Mouse (Mus musculus) liver, postnatal 0 days (tissue): Measurements from ENCODE around the gene Satb1. TPM values are rescaled to one million over a fixed set of nuclear protein-coding genes. Genes with fewer than 3 reads are reported as not detected.

ENCODE experiments used
- ATAC-seq: fragments of 200-750 bp; cut with Nextera tagmentation; 2 replicates; pipeline ENCODE4 v1.8.0; 2017; ENCODE audit warnings: mild to moderate bottlenecking, moderate library complexity
- DNase-seq: peaks from one replicate; pipeline ENCODE4 v3.0.0-alpha.2; 2016
- H3K27ac ChIP-seq: fragments of 300-500 bp; sonication (generic); 2 replicates; pipeline ENCODE4 v1.5.1; 2014; ENCODE audit warnings: antibody characterized with exemption, moderate library complexity, mild to moderate bottlenecking, low read depth
- H3K27me3 ChIP-seq: fragments of 300-500 bp; sonication (generic); 2 replicates; pipeline ENCODE4 v1.6.1; 2014; ENCODE audit warnings: low read length, control low read depth, mixed read lengths; ENCODE audit not compliant: insufficient read depth
- H3K36me3 ChIP-seq: fragments of 300-500 bp; sonication (generic); replicated peaks from 2 replicates; pipeline ENCODE4 v1.6.1; 2014; ENCODE audit warnings: mild to moderate bottlenecking, control low read depth, low read length, moderate library complexity, mixed read lengths; ENCODE audit not compliant: insufficient read depth
- H3K4me1 ChIP-seq: fragments of 300-500 bp; sonication (generic); 2 replicates; pipeline ENCODE4 v1.6.1; 2014; ENCODE audit warnings: antibody characterized with exemption, mild to moderate bottlenecking, control low read depth; ENCODE audit not compliant: insufficient read depth
- H3K4me2 ChIP-seq: fragments of 300-500 bp; sonication (generic); 2 replicates; pipeline ENCODE4 v1.6.1; 2014; ENCODE audit warnings: low read depth, mild to moderate bottlenecking, low read length, moderate library complexity, mixed read lengths
- H3K4me3 ChIP-seq: fragments of 300-500 bp; sonication (generic); 2 replicates; pipeline ENCODE4 v1.5.1; 2014; ENCODE audit warnings: low read depth, low read length
- H3K9ac ChIP-seq: fragments of 300-500 bp; sonication (generic); replicated peaks from 2 replicates; pipeline ENCODE4 v1.6.1; 2014; ENCODE audit warnings: mild to moderate bottlenecking, moderate library complexity
- H3K9me3 ChIP-seq: fragments of 300-500 bp; sonication (generic); 2 replicates; pipeline ENCODE4 v1.6.1; 2016; ENCODE audit warnings: mild to moderate bottlenecking, control low read depth, low read length, mixed read lengths
- CTCF ChIP-seq: sonication (generic); IDR thresholded peaks from 2 replicates; pipeline ENCODE4 v1.5.1; 2016; ENCODE audit warnings: antibody characterized with exemption, low read depth
- EP300 ChIP-seq: IDR thresholded peaks from 2 replicates; pipeline ENCODE4 v1.6.1; 2016; ENCODE audit warnings: antibody characterized with exemption, low read depth, mild to moderate bottlenecking
- WGBS: fragments of 180-500 bp; shearing (Covaris S2); extraction: QIAGEN DNeasy Blood & Tissue Kit; methylation state at CpG from one replicate; pipeline ENCODE4 v1.1.7; 2014; ENCODE audit not compliant: insufficient replicate concordance; 5-methylcytosine and 5-hydroxymethylcytosine counted together
- polyA plus RNA-seq: library from polyadenylated mRNA; unstranded; fragments of >200 nt; fragmentation: Nextera tagmentation; extraction: Ambion mirVana; gene quantifications from 2 replicates; pipeline ENCODE4 v1.2.1, GENCODE M21; 2015

Gene Satb1
- polyA plus RNA-seq, 1 experiment from 2014 or later = 1.5 TPM

DNA sequence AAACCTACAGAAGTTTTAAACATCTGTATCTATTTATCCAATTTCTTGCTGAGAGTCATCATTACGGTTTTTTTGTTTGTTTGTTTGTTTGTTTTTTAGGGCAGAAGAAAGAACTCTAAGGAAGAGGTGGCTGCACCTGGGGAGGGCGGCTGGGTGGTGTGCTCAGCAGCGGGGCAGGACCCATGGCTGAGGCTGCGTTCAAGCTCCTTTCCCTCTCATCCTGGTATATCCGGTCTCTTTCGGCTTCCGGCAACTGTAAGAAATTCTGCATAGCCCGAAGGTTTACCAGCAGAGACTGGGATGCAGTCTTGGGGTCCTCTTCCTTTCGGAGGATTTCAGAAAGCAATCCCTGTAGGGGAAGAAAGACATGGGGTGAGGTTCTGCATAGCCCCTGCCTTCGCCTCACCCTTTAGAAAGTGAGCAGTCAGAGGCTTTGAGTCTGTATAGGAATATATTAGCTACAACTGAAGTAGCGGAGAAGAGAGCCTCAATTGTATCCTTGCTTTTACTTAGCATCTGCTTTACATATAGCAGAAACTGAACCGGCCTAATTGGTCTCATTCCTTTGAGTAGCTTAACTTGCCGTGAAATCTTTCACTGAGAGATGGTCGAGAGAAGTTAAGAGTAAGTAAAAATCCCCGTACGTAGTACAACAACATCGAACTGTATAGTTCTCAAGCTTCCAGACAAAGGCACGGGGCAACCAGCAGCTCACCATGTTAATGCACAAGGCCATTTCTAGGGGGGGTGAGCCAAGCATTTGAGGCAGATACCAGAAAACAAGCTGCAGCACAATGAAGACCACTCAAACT is 57.8 kb downstream of the Satb1 start:
- 81% methylated on average over 18 of the region's 18 CpGs for WGBS
- DNase-seq (no peak), ATAC-seq (no peak)
- Histone ChIP-seq H3K27ac (no peak overlapping the region), H3K9ac (no peak overlapping the region), H3K9me3 (no peaks in the 10 kb centered on the region), H3K36me3 (no peaks in the 10 kb centered on the region), H3K4me1 (no peaks in the 10 kb centered on the region), H3K27me3 (no peaks in the 10 kb centered on the region), H3K4me2 (no peak overlapping the region), H3K4me3 (no peak overlapping the region)
- TF ChIP-seq EP300 = no peak
- TF ChIP-seq CTCF = no peak

DNA sequence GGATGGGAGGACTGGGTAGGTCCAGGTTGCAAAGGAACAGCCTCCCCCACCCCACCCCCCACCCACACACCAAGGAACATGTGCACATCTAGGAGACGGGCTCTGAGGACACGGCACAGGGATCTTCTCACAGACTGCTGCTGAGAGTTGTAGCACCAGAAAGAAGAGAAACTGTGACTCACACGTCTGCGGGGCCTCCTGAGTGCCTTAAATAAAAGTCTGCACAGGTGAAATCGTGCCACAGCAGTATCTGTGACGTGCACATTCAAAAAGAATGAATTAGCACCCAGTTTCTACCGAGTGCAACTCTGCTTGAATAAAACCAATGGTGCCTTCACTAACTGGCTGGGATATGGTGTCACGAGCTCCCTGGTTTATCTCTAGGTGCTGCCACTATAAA is 69.5 kb downstream of the Satb1 start:
- no peak for ATAC-seq
- H3K4me1 ChIP-seq = no peaks in the 10 kb centered on the region
- 74% methylated on average over 8 of the region's 8 CpGs for WGBS

DNA sequence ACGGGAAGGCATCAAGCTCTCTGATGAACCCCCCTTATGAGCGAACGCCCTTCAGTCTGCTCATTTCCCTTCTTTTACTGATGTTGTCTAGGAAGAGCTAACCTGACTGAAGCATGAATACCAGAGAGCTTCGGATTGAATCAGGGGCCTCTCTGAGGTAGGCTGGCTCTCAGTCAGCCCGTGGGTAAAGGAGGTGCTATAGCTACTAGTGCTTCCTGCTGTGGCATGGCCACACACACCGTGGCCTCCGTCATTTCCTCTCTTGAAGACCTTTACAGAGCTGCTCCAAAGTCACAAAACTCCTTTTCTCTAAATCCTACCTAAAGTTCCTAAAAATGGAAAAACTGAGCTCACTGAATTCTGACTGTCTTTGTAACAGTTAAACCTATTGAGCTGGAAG is 70.6 kb downstream of the Satb1 start:
- ATAC-seq (no peak), DNase-seq (no peak)
- no peak for TF ChIP-seq CTCF
- TF ChIP-seq EP300 = no peak
- Histone ChIP-seq H3K4me3 (no peak overlapping the region), H3K27me3 (no peaks in the 10 kb centered on the region), H3K4me2 (no peak overlapping the region), H3K27ac (no peak overlapping the region), H3K36me3 (no peaks in the 10 kb centered on the region), H3K9me3 (no peaks in the 10 kb centered on the region), H3K4me1 (no peaks in the 10 kb centered on the region), H3K9ac (no peak overlapping the region)
- 59% methylated on average over 7 of the region's 7 CpGs for WGBS

More for the DNA sequence above, 69.5 kb downstream of the Satb1 start:
- H3K36me3 ChIP-seq = no peaks in the 10 kb centered on the region
- H3K27ac ChIP-seq = no peak overlapping the region
- H3K9me3 ChIP-seq = no peaks in the 10 kb centered on the region
- H3K4me3 ChIP-seq = no peak overlapping the region
- H3K27me3 ChIP-seq = no peaks in the 10 kb centered on the region
- TF ChIP-seq EP300 = no peak
- no peak for TF ChIP-seq CTCF
- DNase-seq = no peak
- no peak overlapping the region for H3K9ac ChIP-seq
- H3K4me2 ChIP-seq = no peak overlapping the region

DNA sequence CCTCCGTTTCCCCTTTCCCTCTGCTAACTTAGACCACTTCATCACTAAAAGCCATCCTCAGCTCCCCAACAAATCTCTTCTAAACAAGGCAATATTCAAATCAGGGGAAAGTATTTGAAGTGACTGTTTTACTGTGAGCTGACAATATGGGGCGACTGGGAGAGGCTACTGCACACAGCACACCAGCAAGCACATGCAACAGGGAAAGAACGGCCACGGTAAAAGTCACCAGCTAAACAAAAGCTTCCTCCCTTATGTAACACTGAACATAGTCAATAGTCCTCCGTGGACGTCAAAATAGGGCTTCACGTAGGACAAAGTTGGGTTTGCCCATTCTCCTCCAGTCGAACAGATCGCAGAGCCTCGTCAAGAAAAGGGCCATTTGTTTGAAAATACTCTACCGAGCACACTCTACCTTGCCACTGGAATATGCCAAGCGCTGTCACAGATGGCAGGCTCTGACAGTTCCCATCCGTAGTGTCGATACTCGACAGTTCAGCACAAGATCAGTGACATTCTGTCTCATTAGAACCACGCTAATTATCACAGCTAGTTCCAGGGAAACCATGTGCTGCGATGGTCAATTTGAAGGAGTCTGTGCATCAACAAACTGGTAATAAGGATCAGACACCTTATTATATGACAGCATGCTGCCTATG is 72.0 kb downstream of the Satb1 start:
- Histone ChIP-seq H3K4me3 (no peak overlapping the region), H3K27ac (no peak overlapping the region), H3K9me3 (no peaks in the 10 kb centered on the region), H3K4me2 (no peak overlapping the region), H3K9ac (no peak overlapping the region), H3K27me3 (no peaks in the 10 kb centered on the region), H3K4me1 (no peaks in the 10 kb centered on the region), H3K36me3 (no peaks in the 10 kb centered on the region)
- no peak for TF ChIP-seq EP300
- TF ChIP-seq CTCF = no peak
- DNase-seq = no peak
- no peak for ATAC-seq
- WGBS = 80% methylated on average over 17 of the region's 17 CpGs

DNA sequence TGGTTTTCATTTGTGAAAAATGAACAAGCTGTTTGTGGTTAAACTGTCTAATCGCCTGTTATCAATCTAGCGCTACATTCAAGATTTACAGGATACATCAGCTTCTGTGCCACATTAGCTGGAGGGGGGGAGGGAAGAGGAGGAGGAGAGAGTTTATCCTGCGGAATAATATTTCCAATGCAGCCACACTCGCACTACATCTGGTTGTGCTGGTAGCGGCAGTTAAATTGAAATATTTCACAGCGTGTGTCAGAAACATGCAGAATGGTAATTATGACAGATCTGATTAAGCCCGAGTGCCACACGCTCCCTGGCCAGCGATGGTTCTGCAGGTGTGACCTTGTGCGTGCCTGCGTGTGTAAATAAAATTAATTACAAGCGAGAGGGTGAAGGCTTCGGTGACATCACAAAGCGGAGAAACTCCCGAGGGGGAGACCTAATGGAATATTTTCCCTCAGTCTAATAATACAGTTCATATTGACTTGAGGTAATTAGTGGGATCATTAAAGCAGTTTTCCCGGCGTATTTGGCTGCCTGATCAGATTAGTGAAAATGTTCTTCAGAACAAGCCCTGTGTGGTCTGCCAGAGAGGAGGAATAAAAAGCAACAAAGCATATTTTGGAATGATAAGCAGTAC is 72.7 kb downstream of the Satb1 start:
- 69% methylated on average over 17 of the region's 17 CpGs for WGBS
- no peak overlapping the region for H3K27ac ChIP-seq
- no peaks in the 10 kb centered on the region for H3K27me3 ChIP-seq
- no peak overlapping the region for H3K4me3 ChIP-seq
- no peaks in the 10 kb centered on the region for H3K4me1 ChIP-seq
- H3K9ac ChIP-seq = no peak overlapping the region
- ATAC-seq (no peak), DNase-seq (no peak)
- H3K4me2 ChIP-seq = no peak overlapping the region
- H3K36me3 ChIP-seq = no peaks in the 10 kb centered on the region
- H3K9me3 ChIP-seq = no peaks in the 10 kb centered on the region
- TF ChIP-seq EP300 (no peak), CTCF (no peak)

DNA sequence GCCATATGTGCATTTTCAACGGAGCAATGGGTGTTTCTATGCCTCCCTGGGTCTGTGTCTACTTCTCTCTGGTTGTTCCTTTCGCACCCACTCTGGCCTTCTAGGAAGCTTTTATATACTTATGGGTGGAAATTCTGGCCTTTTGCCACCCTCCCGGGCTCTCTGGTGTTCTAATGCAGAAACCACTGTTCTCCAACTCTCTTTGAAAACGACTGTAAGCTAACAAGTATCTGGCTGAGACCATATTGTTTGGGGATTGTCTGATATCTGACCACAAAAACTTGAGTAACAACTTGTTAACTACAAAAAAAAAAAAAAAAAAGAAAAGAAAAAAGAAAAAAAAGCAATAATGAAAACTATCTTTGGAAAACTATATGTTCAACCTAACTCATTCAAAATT is 73.6 kb downstream of the Satb1 start:
- H3K27ac ChIP-seq = no peak overlapping the region
- H3K9me3 ChIP-seq = no peaks in the 10 kb centered on the region
- WGBS = 49% methylated on average over 4 of the region's 4 CpGs
- no peak for DNase-seq
- H3K4me2 ChIP-seq = no peak overlapping the region
- no peaks in the 10 kb centered on the region for H3K36me3 ChIP-seq
- no peak for TF ChIP-seq CTCF
- no peak for TF ChIP-seq EP300
- H3K4me1 ChIP-seq = no peaks in the 10 kb centered on the region
- H3K4me3 ChIP-seq = no peak overlapping the region
- no peak overlapping the region for H3K9ac ChIP-seq
- H3K27me3 ChIP-seq = no peaks in the 10 kb centered on the region
- no peak for ATAC-seq
